Mouse (Mus musculus) layer of hippocampus, postnatal 36 days (tissue): Measurements from ENCODE around the gene Mrgprh. TPM values are rescaled to one million over a fixed set of nuclear protein-coding genes. Genes with fewer than 3 reads are reported as not detected.
A peak's percentile ranks its signal among the peaks of the same experiment; 100 is the strongest.
"Not testable (repeated sequence)": the region's sequence is repeated elsewhere in the genome, so short reads cannot be mapped to it uniquely, and the experiment has no call there.

Source experiments
- DNase-seq, 2 experiments: peaks; one replicate each; pipeline ENCODE4 v3.0.0; 2022
- total RNA-seq, 2 experiments: library from RNA; stranded (reverse); gene quantifications; 2 replicates each; pipeline ENCODE4 v1.2.3; 2021

Mrgprh gene
- total RNA-seq, 2 experiments from 2014 or later, result not detected

DNA sequence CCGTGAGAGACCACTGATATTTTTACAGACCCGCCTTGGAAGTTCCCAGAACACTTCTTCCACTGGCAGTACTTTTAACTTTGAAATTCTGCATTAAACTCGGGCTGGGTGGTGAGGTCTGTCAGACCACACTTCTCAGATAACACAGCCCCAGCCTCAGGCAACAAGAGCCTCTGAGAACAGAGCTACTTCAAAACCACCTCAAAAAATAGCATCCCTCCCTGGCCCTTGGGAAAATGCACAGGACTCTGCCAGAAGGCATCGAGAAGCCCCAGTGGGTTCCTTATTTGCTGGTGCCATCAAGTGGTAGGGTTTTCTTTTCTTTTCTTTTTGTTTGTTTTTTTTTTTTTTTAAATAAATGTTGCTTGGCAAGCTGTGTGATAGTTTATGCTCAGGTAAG lies 7.2 kb upstream of the Mrgprh start:
- DNase-seq, result no peak

DNA sequence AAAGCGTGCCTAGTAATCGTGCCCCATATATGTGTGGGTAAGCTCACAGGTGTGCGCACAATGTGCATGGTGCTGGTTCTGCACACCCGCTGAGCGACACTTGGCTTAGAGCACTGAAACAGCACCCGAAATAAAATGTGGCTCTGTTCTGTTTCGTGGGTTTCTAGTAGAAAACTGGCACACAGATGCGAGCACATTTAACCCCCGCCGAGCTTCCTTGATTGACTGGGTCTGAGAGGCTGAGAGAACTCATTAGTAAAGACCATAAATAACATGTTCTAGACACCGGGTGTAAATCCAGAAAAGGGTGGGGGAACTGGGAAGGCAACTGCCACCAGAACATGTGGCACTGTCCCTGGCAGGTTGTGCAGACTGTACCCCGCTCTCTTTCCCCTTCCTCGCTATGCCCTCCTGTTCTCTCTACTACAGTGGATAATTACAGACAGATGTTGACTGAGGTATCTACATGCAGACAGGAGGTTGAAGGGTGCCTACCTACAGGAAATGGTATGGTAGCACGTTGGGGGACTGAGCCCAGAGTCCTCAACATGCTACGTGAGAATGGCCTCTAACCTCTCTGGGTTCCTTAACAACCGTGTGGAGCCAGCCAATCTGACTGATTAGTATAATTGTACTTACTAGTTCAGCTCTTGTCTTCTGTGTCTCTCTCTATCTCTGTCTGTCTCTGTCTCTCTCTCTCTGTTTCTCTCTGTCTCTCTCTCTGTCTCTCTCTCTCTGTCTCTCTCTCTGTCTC lies 3.4 kb upstream of the Mrgprh start:
- DNase-seq, result peak; percentile 46 to 54

DNA sequence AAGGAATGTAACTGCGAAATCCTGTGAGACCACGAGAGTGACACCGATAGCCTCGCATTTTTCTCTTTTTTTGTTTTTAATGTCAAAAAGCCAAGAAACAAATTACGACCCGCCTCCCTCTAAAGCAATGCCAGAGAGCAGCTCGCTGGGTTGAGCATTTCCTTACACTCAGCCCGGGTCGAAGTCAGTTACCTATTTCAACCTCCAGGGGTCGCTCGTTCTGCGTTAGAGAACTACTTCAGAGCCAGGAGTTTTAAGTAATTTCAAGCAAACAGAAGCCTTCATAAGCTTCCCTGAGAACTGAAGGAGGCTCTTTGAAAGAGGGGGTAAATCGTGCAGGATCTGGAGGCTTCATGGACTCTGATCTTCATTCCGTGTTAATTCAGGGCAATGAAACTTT lies 4.3 kb downstream of the Mrgprh start:
- DNase-seq, result peak; percentile 76

DNA sequence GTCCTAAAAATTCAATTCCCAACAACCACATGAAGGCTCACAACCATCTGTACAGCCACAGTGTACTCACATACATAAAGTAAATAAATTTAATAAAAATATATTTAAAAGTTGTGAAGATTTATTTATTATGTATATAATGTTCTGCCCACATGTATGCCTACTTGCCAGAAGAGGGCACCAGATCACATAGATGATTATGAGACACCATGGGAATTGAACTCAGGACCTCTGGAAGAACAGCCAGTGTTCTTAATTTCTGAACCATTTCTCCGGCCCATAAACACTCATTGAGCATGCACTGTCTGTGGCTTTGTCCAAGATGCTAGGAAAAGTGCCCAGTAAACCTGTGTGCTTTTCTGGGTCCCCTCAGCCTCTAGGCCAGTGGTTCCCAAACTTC lies 5.4 kb downstream of the Mrgprh start:
- DNase-seq, result no peak

DNA sequence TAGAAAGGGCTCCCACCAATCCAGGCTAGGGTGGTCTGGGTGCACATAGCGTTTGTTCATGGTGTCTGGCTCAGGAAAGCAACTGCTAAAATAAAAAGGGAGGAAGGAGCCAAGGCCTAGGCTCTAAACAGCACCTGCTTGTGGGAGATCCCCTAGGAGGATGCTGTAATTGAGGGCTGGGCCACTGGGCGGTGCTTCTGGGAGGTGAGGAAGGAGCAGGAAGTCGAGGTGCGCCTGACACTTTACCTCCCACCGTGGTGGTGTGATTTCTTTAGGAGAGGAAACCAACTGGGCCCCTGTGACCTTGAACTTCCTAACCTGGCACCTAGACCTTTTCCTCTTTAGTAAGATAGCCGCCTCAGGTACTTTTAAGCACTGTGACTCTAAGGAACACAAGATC lies 10.8 kb downstream of the Mrgprh start:
- no peak for DNase-seq

DNA sequence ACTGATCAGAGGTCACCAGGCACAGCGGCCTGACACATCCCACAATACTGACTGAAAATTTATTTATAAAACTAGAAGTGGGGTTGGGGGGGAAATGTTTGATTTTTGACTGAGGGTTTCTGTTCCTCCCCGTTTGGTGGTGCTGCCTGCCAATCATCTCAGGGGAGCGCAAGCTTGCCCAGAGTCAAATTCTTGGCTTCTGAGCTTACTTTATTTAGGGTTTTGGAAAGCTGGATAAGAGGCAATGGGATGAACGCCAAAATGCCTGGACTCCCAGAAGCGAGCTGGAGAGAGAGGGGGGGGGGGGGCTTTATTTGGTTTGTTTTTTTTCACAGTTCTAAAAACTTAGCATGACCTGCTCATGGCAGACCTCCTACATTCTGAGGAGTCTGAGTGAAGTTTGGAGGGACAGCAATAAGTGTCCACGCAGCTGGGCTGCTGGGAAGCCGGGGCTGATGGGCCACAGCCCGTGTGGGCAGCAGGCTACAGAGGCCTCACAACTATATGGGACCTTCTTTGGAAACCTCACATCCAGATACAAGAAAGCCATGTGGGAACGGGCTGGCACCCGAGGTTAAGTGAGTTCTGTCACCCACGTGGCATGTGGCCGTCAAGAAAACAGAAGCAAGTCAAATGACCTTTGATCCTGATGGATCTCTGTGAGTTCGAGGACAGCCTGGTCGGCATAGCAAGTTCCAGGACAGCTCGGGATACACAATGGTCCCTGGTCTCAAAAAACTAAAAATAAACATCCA lies 11.4 kb downstream of the Mrgprh start:
- no peak for DNase-seq

DNA sequence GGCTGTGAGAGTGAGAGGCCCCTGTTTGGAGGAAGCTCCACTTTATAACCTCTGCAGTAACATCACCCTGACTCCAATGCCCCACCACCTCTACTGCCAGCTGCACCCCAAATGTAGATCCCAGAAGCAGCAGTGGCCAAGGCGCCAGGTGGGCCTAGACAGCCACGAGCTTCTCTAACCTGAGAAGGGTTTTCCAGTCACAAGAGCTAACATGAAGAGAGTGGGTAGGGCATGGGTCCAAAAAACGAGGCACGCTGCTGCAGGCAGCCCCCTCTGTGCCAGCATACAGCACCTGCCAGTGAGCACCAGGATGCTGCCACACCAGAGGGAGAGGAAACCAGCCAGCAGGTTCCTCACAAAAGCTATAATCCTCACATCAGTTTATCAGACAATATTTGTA lies 15.2 kb downstream of the Mrgprh start:
- no peak for DNase-seq

DNA sequence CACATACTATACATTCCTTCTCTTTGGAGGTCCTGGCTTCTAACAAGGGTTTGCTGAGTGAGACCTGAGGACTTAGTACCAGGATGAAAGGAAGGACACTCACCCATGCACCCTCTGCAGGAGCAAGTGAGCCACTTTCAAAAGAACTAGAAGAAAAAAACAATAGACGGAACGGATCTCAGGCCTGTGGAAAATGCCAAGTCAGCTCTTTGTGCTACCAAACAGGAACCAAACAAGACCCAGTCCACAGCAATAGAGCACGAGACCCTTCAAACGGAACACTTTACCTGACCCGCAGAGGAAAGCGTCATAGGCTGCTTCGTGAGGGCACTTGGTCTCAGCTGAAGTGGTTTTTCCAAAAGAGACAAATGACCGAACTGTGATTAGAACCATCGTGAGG lies 16.2 kb downstream of the Mrgprh start:
- no peak for DNase-seq

DNA sequence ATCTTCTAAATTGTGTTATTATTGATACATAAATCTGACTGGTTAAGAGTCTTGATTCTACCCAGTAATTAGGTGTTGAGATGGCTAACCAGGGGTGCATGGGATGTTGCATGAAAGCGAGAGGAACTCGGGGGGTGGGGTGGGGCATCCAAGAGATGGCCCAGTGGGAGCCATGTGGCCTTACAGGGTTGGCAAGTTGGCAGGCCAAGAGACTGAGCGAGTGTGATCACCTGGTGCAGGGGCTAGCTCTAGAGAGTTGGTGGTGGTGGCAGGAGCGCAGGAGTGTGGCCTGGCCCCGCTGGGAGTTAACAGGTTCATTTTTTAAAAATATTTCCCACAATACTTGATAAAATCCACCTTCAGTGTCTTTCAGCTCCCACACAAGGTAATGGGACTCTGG lies 21.8 kb downstream of the Mrgprh start:
- DNase-seq, result no peak

DNA sequence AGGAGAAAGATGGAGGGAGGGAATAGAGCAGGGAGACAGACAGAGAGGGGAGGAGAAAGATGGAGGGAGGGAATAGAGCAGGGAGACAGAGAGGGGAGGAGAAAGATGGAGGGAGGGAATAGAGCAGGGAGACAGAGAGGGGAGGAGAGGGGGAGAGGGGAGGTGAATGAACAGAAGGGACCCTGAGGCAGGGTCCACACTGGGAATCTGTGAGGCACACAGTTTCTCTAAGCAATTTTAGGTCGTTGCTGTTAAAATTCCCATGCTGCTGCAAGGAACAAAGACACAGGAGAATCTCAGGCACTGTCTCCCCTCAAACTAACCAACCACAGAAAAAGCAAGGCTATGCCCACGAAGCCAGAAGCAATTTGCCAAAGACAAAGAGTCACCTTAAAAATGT lies 22.8 kb downstream of the Mrgprh start:
- not testable (repeated sequence) for DNase-seq

DNA sequence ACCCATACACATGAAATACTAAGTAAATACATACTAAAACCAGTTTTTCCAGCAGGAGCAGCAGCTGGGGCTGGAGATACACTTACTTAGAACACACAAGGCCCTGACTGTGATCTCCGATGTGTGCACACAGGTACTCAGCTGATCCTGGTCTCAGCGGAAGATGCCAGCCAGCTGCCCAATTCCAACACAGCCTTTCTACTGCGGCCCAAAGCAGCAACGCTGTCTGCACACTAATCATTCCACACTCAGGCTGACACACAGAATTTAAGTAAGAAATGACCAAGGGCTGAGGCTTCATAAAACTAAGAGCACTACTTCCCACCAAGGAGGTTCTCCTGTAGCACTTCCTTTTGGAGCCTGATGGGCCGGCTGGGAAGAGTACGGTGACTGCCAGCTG lies 26.5 kb downstream of the Mrgprh start:
- no peak for DNase-seq

DNA sequence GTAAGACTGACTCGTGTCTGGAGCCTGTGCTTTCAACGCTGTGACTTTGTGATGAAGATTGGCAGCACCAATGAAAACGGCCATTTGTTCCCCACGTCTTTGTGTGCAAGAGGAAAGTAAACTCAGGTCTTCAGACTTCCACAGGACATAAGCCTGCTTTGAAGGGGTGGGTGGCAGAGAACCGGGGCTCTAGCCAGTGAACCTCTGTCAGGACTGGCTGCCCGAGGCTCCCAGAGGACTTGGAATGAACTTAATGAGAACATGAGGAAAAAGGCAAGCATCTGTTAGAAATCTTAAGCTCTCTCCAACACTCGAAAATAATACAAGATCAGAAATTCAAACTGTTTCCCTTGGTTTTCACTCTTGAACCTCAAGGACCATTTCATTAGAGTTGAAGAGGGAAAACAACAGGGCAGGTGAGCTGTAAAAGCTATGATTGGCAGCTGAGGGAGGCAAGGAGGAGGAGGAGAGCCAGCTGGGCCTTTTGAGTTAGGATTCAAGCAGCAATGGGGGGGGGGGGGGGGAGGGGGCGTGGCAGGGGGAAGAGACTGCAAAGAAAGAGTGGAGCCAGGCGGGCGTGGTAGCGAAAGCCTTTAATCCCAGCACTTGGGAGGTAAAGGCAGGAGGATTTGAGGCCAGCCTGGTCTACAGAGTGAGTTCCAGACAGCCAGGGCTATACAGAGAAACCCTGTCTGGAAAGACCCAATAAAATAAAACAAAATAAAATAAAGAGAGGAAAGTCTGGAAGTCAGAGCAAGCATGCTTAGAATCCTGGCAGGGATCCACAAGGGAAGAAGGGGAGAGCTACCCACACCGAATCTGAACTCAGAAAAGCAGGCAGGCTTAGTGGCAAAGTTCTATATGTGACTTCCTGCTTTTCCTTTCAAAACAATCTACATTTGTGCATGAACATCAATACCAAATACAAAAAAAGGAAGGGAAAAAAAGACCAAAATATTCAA lies 27.8 kb downstream of the Mrgprh start:
- no peak for DNase-seq

DNA sequence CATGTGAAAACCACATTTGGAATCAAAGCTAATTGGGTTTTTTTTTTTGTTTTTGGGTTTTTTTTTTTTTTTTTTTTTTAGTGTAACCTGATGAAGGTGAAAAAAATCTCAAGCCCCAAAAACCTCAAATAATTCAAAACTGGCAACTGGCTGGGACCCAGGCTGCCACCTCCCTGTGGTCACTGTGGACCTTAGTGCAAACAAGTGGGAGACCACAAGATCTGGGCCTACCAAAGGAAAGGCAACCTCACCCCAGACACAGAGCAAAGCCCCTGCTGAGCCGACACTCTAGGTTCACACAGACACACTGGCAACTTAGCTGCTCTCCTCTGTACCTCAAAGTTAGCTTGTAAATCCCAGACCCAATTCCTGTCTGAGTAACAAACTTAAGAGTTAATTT lies 28.5 kb downstream of the Mrgprh start:
- DNase-seq, result no peak

DNA sequence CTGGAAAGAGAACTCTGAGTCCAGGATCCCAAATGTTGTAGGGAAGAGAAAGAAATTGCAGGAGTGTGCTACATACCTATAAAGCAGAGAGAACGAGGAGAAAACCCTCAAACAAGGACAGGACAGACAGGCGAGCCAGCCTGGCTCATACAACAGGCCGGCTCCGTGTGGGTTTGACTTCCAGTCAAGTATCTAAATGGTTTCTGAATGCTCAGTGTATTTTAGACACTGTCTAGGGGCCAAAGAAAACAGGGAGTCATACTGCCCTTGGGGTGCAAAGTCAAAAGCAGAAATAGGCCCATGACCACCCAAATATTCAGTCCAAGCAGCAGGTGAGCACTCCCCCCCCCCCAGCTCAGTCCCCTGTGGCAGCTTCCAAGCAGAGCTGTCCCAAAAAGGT lies 30.0 kb downstream of the Mrgprh start:
- no peak for DNase-seq

DNA sequence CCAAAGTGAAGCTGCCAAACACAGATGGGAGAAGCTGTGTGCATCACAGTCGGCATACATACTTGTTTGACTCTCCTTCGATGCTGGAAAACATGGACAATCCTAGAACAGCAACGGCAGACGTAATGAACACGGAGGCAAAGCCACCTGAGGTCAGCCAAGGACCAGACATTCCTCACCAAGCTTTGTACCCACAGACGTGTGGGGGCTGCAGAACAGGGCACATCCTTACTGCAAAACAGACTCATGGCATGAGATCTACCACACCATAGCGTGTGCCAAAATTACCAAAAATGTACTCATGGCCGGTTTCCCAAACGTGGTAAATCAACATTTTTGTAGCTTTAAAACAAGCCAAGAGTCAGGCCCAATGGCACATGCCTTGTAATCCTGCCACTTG lies 30.6 kb downstream of the Mrgprh start:
- no peak for DNase-seq

DNA sequence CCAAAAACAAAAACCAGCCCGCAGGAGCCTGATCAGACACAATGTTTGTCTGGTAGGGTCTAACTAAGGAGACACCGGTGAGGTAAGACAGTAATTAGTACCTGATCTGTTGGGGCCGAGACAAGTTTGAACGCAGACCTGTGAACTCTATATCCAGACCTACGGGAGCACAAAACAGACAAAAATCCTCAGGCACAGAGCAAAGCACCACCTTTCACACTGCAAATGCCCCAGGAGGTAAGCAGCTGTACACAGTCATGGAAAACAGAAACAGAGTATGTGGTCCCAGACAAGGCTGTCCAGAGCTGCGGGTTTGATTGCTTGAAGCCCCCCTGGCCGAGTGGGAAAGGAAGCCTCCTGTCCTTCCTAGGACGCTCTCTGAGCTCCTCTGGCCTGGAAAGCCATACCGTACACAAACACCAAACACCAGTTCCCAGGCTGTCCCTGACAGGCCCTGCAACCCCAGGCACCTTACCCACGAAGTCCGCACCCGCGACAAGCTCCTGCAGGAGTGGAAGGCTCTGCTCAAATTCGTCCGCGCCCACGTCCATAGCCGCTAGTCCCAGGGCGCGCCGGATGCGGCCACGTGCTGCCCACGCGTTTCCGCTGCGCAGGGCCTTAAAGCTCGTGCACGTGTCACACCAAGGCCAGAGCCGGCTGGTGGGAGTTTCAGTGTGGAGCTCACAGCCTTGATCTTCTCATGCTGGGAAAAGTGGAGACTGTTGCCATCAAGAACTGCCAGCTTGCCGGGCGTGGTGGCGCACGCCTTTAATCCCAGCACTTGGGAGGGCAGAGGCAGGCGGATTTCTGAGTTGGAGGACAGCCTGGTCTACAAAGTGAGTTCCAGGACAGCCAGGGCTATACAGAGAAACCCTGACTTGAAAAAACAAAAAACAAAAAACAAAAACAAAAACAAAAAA lies 33.8 kb downstream of the Mrgprh start, which contains the start of gene Pnldc1:
TSS of gene Pnldc1 (minus strand) at position 870 of the 920 bp plus-strand sequence.
- no peak for DNase-seq

DNA sequence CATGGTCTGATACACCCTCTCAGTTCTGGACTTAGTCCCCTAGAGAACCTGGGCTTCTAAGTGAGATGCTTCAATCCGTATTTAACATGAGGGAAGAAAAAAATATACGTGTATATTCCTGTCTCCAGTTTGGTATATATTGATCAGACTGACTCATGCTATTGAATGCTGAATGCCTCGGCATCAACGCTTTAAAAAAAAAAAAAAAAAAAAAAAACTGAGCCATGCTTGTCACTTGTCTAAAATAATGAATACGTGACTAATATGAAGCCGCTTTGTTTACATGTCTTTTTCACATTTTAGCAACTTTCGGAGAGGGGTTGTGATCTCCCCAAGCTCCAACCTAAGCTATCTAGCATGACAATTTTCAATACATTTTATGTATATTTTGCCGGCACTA lies 34.6 kb downstream of the Mrgprh start:
- no peak for DNase-seq

DNA sequence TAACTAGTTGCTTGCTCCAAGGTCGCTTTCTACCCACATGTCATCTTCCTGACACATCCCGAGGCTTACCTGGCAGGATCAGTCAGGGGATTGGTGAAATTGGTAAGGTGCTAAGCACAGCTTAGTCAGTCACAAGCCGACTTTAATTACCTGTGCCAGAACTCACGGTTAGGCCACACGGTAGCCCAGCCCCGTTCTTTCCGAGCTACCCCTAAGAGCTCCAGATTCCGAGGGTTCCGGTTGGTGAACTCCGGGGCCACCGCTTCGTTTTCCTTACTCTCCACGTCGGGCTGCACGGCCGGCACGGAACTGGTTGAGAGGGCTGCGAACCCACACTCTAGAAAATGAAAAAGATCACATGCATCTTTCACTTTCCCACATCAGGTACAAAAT lies 39.6 kb downstream of the Mrgprh start, which contains the start of gene Tcp1:
TSS of gene Tcp1 (plus strand) at position 214 of the 393 bp plus-strand sequence.
- no peak for DNase-seq

DNA sequence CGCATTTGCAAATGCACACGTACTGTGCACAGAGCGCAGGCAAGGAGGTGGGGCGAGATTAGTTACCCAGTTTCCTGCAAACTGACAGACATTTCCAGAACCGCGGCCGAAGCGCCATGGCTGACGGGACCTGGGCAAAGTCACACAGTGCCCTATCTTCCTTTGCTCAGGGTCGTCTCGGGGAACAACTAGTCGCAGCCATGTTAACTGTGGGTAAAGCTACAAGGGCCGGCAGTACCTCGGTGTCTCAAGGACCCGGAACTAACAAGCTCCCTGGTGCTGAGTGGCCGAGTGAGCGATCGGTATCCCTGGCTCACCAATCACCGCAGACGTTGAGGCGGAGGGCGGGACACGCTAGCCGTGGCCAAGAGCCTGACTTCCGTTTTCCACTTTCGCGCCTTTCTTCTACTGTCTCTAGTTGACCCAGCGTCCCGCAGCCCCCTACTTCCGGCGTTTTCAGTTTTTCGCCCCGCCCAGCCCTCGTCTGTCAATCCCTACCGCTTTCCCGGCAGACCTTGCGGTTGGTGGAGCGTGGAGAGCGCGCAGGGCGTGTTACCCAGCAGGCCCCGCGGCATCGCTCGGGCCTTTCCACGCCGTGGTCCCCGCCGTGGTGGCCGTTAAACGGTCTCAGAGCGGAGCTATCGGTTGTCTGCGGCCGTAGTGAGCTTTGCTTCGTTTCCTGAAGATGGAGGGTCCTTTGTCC lies 40.2 kb downstream of the Mrgprh start, which contains the start of gene Mrpl18:
TSS of gene Mrpl18 (minus strand) at position 465 of the 703 bp plus-strand sequence.
- peak; percentile 99 to 100 for DNase-seq

DNA sequence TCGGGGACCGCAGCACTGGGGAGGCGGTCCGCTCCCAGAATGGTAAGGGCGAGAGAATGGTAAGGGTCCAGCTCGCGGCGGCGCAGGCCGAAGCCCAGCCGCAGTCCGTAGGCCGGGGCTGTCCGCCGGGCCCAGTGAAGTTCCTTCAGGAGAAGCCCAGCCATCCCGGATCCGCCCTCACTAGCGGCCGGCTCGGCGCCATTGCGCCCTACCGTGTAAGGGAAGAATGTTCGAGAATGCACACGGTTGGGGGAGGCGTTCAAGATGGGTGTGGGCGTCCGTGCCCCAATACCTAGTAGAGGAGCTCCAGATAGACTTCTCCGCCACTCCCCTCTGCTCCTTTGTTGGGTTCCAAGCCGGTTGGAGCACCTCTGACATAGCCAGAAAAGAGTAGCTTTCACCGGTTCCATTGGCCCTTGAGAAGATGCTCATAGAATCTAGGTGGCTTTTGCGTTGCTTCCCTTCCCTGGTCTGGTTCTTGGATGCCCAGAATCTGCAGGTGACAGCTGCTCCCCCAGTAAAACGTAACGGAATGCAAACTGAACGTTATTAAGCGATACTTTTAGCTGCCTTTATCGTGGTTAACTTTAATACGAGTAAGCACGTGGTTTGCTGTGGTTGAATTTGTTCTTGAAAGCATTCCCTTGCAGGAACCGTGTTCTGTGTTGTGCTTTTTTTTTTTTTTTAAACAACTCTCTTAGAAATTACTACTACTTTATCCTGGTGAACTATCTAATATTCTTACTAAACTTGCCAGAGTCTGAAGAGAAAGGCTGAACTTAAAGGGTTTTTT lies 41.0 kb downstream of the Mrgprh start:
- DNase-seq, result no peak
